Mouse (Mus musculus) hindbrain, embryonic 16.5 days (tissue): ENCODE measurements around the gene Npas4. TPM values are rescaled to one million over a fixed set of nuclear protein-coding genes. Genes with fewer than 3 reads are reported as not detected.
"Not testable (repeated sequence)": the region's sequence is repeated elsewhere in the genome, so short reads cannot be mapped to it uniquely, and the experiment has no call there.

Experiments used
- ATAC-seq: fragments of 200-750 bp; cut with Nextera tagmentation; 2 replicates; pipeline ENCODE4 v1.8.0; 2017; ENCODE audit warnings: moderate TSS enrichment, moderate library complexity
- H3K27ac ChIP-seq: fragments of 300-500 bp; sonication (generic); 2 replicates; pipeline ENCODE4 v1.5.1; 2014; ENCODE audit warnings: low read depth, mild to moderate bottlenecking, control low read depth, low read length, moderate library complexity
- H3K27me3 ChIP-seq: fragments of 300-500 bp; sonication (generic); replicated peaks from 2 replicates; pipeline ENCODE4 v1.6.1; 2014; ENCODE audit warnings: low read length; ENCODE audit not compliant: control insufficient read depth, insufficient read depth
- H3K36me3 ChIP-seq: fragments of 300-500 bp; sonication (generic); 2 replicates; pipeline ENCODE4 v1.6.1; 2014; ENCODE audit warnings: mild to moderate bottlenecking, low read length, moderate library complexity, mixed read lengths; ENCODE audit not compliant: control insufficient read depth, insufficient read depth
- H3K4me1 ChIP-seq: fragments of 300-500 bp; sonication (generic); 2 replicates; pipeline ENCODE4 v1.6.1; 2014; ENCODE audit warnings: low read depth, low read length; ENCODE audit not compliant: control insufficient read depth, insufficient read depth
- H3K4me2 ChIP-seq: fragments of 300-500 bp; sonication (generic); 2 replicates; pipeline ENCODE4 v1.6.1; 2014; ENCODE audit warnings: mild to moderate bottlenecking, low read length, control low read depth, moderate library complexity
- H3K4me3 ChIP-seq: fragments of 300-500 bp; sonication (generic); 2 replicates; pipeline ENCODE4 v1.5.1; 2014; ENCODE audit warnings: mild to moderate bottlenecking, low read length, control low read depth, moderate library complexity
- H3K9ac ChIP-seq: fragments of 300-500 bp; sonication (generic); 2 replicates; pipeline ENCODE4 v1.6.1; 2014; ENCODE audit warnings: low read depth, mild to moderate bottlenecking, control low read depth, low read length, moderate library complexity
- H3K9me3 ChIP-seq: fragments of 300-500 bp; sonication (generic); 2 replicates; pipeline ENCODE4 v1.6.1; 2014; ENCODE audit warnings: mild to moderate bottlenecking, low read length, moderate library complexity; ENCODE audit not compliant: control insufficient read depth
- WGBS: fragments of 180-500 bp; shearing (Covaris S2); extraction: QIAGEN DNeasy Blood & Tissue Kit; methylation state at CpG from one replicate; pipeline ENCODE4 v1.1.7; 2014; 5-methylcytosine and 5-hydroxymethylcytosine counted together
- polyA plus RNA-seq: library from polyadenylated mRNA; unstranded; fragments of >200 nt; fragmentation: Nextera tagmentation; extraction: Ambion mirVana; gene quantifications from 2 replicates; pipeline ENCODE4 v1.2.1, GENCODE M21; 2015

The Npas4 gene
- polyA plus RNA-seq, 1 experiment from 2014 or later: 0.41 TPM

GRCm38 (mm10) chr19:5021416-5021815 is 31.3 kb upstream of the Npas4 start:
- Histone ChIP-seq H3K4me3 (no peak overlapping the region), H3K27me3 (no peaks in the 10 kb centered on the region), H3K4me1 (peaks cover 3% of the 10 kb centered on the region; the same call in 1 of the 2 replicates), H3K9ac (no peak overlapping the region), H3K9me3 (no peaks in the 10 kb centered on the region), H3K27ac (no peak overlapping the region), H3K36me3 (no peaks in the 10 kb centered on the region), H3K4me2 (no peak overlapping the region)
- WGBS: 75% methylated on average over 2 of the region's 2 CpGs
- ATAC-seq: no peak

GRCm38 (mm10) chr19:5018191-5018590 is 28.1 kb upstream of the Npas4 start:
- 83% methylated on average over 3 of the region's 3 CpGs for whole genome bisulfite sequencing
- Histone ChIP-seq H3K27ac (no peak overlapping the region), H3K4me3 (no peak overlapping the region), H3K4me1 (no peaks in the 10 kb centered on the region; the same call in 1 of the 2 replicates), H3K9me3 (no peaks in the 10 kb centered on the region), H3K4me2 (no peak overlapping the region), H3K27me3 (no peaks in the 10 kb centered on the region), H3K36me3 (no peaks in the 10 kb centered on the region), H3K9ac (no peak overlapping the region)
- ATAC-seq: no peak

- WGBS: 83% methylated on average over 4 of the region's 4 CpGs
- Histone ChIP-seq H3K4me2 (no peak overlapping the region), H3K27ac (no peak overlapping the region), H3K9me3 (no peaks in the 10 kb centered on the region), H3K27me3 (no peaks in the 10 kb centered on the region), H3K4me1 (no peaks in the 10 kb centered on the region), H3K36me3 (no peaks in the 10 kb centered on the region), H3K9ac (no peak overlapping the region), H3K4me3 (no peak overlapping the region)
- ATAC-seq: no peak
These were observed 27.5 kb upstream of the Npas4 start for GRCm38 (mm10) chr19:5017611-5018010.

- WGBS: 21% methylated on average over 12 of the region's 12 CpGs
- no peak overlapping the region for H3K9ac ChIP-seq
- H3K27ac ChIP-seq: no peak overlapping the region
- H3K36me3 ChIP-seq: no peaks in the 10 kb centered on the region
- no peaks in the 10 kb centered on the region for H3K4me1 ChIP-seq
- no peaks in the 10 kb centered on the region for H3K9me3 ChIP-seq
- no peak for ATAC-seq
- no peaks in the 10 kb centered on the region for H3K27me3 ChIP-seq
- H3K4me2 ChIP-seq: peak overlapping the region; percentile 29
- no peak overlapping the region for H3K4me3 ChIP-seq
These were observed 26.7 kb upstream of the Npas4 start for GRCm38 (mm10) chr19:5016782-5017181.

- H3K4me1 ChIP-seq: no peaks in the 10 kb centered on the region
- no peaks in the 10 kb centered on the region for H3K27me3 ChIP-seq
- peak overlapping the region; percentile 29; the same call in 1 of the 2 replicates for H3K4me2 ChIP-seq
- H3K27ac ChIP-seq: no peak overlapping the region
- H3K36me3 ChIP-seq: no peaks in the 10 kb centered on the region
- ATAC-seq: no peak; the same call in 1 of the 2 replicates
- H3K9ac ChIP-seq: no peak overlapping the region; the same call in 1 of the 2 replicates
- no peaks in the 10 kb centered on the region for H3K9me3 ChIP-seq
- WGBS: 34% methylated on average over 10 of the region's 10 CpGs
- no peak overlapping the region for H3K4me3 ChIP-seq
These were observed 26.2 kb upstream of the Npas4 start for GRCm38 (mm10) chr19:5016221-5016742.

GRCm38 (mm10) chr19:5014961-5015398 is 24.9 kb upstream of the Npas4 start:
- no peak for ATAC-seq
- H3K36me3 ChIP-seq: no peaks in the 10 kb centered on the region
- no peak overlapping the region for H3K9ac ChIP-seq
- no peak overlapping the region for H3K4me2 ChIP-seq
- no peaks in the 10 kb centered on the region for H3K4me1 ChIP-seq
- no peak overlapping the region for H3K27ac ChIP-seq
- no peaks in the 10 kb centered on the region for H3K27me3 ChIP-seq
- 13% methylated on average over 8 of the region's 8 CpGs for WGBS
- no peaks in the 10 kb centered on the region for H3K9me3 ChIP-seq
- no peak overlapping the region for H3K4me3 ChIP-seq

GRCm38 (mm10) chr19:5013138-5013537 is 23.0 kb upstream of the Npas4 start:
- Histone ChIP-seq H3K27ac (no peak overlapping the region), H3K36me3 (no peaks in the 10 kb centered on the region), H3K9ac (no peak overlapping the region), H3K4me1 (no peaks in the 10 kb centered on the region), H3K27me3 (no peaks in the 10 kb centered on the region), H3K4me3 (no peak overlapping the region), H3K9me3 (no peaks in the 10 kb centered on the region), H3K4me2 (no peak overlapping the region)
- no peak for ATAC-seq
- 66% methylated on average over 7 of the region's 8 CpGs for WGBS

GRCm38 (mm10) chr19:5004925-5005324 is 14.8 kb upstream of the Npas4 start:
- no peaks in the 10 kb centered on the region for H3K36me3 ChIP-seq
- no peak overlapping the region for H3K4me2 ChIP-seq
- ATAC-seq: no peak
- 68% methylated on average over 4 of the region's 4 CpGs for WGBS
- H3K9me3 ChIP-seq: no peaks in the 10 kb centered on the region
- no peaks in the 10 kb centered on the region for H3K27me3 ChIP-seq
- no peak overlapping the region for H3K9ac ChIP-seq
- no peak overlapping the region for H3K27ac ChIP-seq
- H3K4me3 ChIP-seq: no peak overlapping the region
- peaks cover 14% of the 10 kb centered on the region for H3K4me1 ChIP-seq

- H3K36me3 ChIP-seq, H3K27ac ChIP-seq, ATAC-seq, H3K9me3 ChIP-seq, H3K4me2 ChIP-seq, H3K4me3 ChIP-seq, H3K9ac ChIP-seq, H3K27me3 ChIP-seq: not testable (repeated sequence)
- WGBS: 50% methylated on average over 2 of the region's 2 CpGs
- peaks cover 26% of the 10 kb centered on the region for H3K4me1 ChIP-seq
These were observed 13.5 kb upstream of the Npas4 start for GRCm38 (mm10) chr19:5003644-5004043.
